Mouse (Mus musculus) small intestine, adult 10 weeks (tissue): ENCODE measurements around the gene Obox1. TPM values are rescaled to one million over a fixed set of nuclear protein-coding genes. Genes with fewer than 3 reads are reported as not detected.

Source experiments
- polyA plus RNA-seq: library from polyadenylated mRNA; stranded (reverse); fragments of 350-450 nt; fragmentation: Illumina TruSeq; extraction: RNeasy Lipid Tissue Mini Kit (QIAGEN cat#74804); gene quantifications from one replicate; pipeline ENCODE4 v1.2.3, GENCODE M21; 2014; ENCODE audit warnings: low replicate concordance

Gene Obox1
- polyA plus RNA-seq: not detected

GRCm38 (mm10) chr7:15388421-15388998 lies at the start of gene Obox1, which contains the start of gene Obox2:
TSS of gene Obox1 (plus strand) at chr7:15388948.
TSS of gene Obox2 (plus strand) at chr7:15388721.

Other genes starting within 250 kb of the Obox1 start
- gene Obox2, start 227 bp upstream of the Obox1 start, polyA plus RNA-seq: not detected